Mouse (Mus musculus) MEL (cell line): Measurements from ENCODE around the gene 4921517D22Rik. TPM values are rescaled to one million over a fixed set of nuclear protein-coding genes. Genes with fewer than 3 reads are reported as not detected.
A peak's percentile ranks its signal among the peaks of the same experiment; 100 is the strongest.

Experiments
- DNase-seq: peaks from one replicate; pipeline ENCODE4 v3.0.0; 2011; ENCODE audit warnings: low read depth, low spot score
- H3K27ac ChIP-seq: 2 replicates; pipeline ENCODE4 v1.5.1; 2012; ENCODE audit warnings: low read depth, mild to moderate bottlenecking, control low read depth, low read length, moderate library complexity; ENCODE audit not compliant: control insufficient read depth
- H3K27me3 ChIP-seq, 2 experiments: fragments of 150-350 bp in 1 of 2; sonication (generic) in 1 of 2; 2 replicates each; pipeline ENCODE4 v1.6.1; 2012; ENCODE audit warnings: low read length in 2 of 2, mild to moderate bottlenecking in 2 of 2, improper control_type of control experiment in 1 of 2, moderate library complexity in 1 of 2; ENCODE audit not compliant: insufficient read depth in 2 of 2, control insufficient read depth in 1 of 2
- H3K36me3 ChIP-seq, 2 experiments: 2 replicates each; pipeline ENCODE4 v1.6.1; 2012 to 2014; ENCODE audit warnings: low read length in 2 of 2, improper control_type of control experiment in 1 of 2, inconsistent platforms in 1 of 2, mild to moderate bottlenecking in 1 of 2; ENCODE audit not compliant: insufficient read depth in 2 of 2, control insufficient read depth in 1 of 2
- H3K4me1 ChIP-seq, 2 experiments: fragments of 150-350 bp in 1 of 2; sonication (generic) in 1 of 2; 2 replicates each; pipeline ENCODE4 v1.6.1; 2012; ENCODE audit warnings: low read length in 2 of 2, improper control_type of control experiment in 1 of 2, mild to moderate bottlenecking in 1 of 2; ENCODE audit not compliant: insufficient read depth in 2 of 2, control insufficient read depth in 1 of 2
- H3K4me3 ChIP-seq, 2 experiments: fragments of 150-350 bp in 1 of 2; sonication (generic) in 1 of 2; 2 replicates each; pipeline ENCODE4 v1.5.1; 2012; ENCODE audit warnings: low read depth in 2 of 2, low read length in 2 of 2, mild to moderate bottlenecking in 2 of 2, moderate library complexity in 2 of 2, control low read depth in 1 of 2, improper control_type of control experiment in 1 of 2; ENCODE audit not compliant: control insufficient read depth in 1 of 2, insufficient read depth in 1 of 2
- H3K79me2 ChIP-seq: 2 replicates; pipeline ENCODE4 v1.6.1; 2012; ENCODE audit warnings: mild to moderate bottlenecking, low read length, moderate library complexity; ENCODE audit not compliant: control insufficient read depth, poor library complexity, insufficient read depth
- H3K9ac ChIP-seq: 2 replicates; pipeline ENCODE4 v1.6.1; 2012; ENCODE audit warnings: low read depth, mild to moderate bottlenecking, control low read depth, low read length, moderate library complexity; ENCODE audit not compliant: control insufficient read depth, poor library complexity, severe bottlenecking
- H3K9me3 ChIP-seq: fragments of 150-350 bp; sonication (generic); replicated peaks from 2 replicates; pipeline ENCODE4 v1.6.1; 2012; ENCODE audit warnings: mild to moderate bottlenecking, low read length, improper control_type of control experiment, moderate library complexity; ENCODE audit not compliant: insufficient read depth
- BHLHE40 ChIP-seq: IDR thresholded peaks from 2 replicates; pipeline ENCODE4 v1.6.1; 2012; ENCODE audit warnings: low read depth, mild to moderate bottlenecking, inconsistent platforms, low read length, improper control_type of control experiment, borderline replicate concordance
- CTCF ChIP-seq, 3 experiments: IDR thresholded peaks in 2 of 3; conservative IDR thresholded peaks in 1 of 3; 2 replicates each; pipeline ENCODE4 v1.5.1; 2011 to 2012; ENCODE audit warnings: low read length in 3 of 3, low read depth in 2 of 3, mild to moderate bottlenecking in 2 of 3, improper control_type of control experiment in 1 of 3, inconsistent platforms in 1 of 3, mixed read lengths in 1 of 3, moderate library complexity in 1 of 3; ENCODE audit not compliant: control insufficient read depth in 1 of 3, insufficient read depth in 1 of 3, poor library complexity in 1 of 3, severe bottlenecking in 1 of 3
- E2F4 ChIP-seq: IDR thresholded peaks from 2 replicates; pipeline ENCODE4 v1.6.1; 2011; ENCODE audit warnings: low read depth, low read length, improper control_type of control experiment, borderline replicate concordance
- EP300 ChIP-seq, 2 experiments: IDR thresholded peaks; 2 replicates each; pipeline ENCODE4 v1.6.1; 2011; ENCODE audit warnings: improper control_type of control experiment in 2 of 2, low read length in 2 of 2, low read depth in 1 of 2, mild to moderate bottlenecking in 1 of 2
- ETS1 ChIP-seq: IDR thresholded peaks from 2 replicates; pipeline ENCODE4 v1.6.1; 2012; ENCODE audit warnings: low read depth, mild to moderate bottlenecking, inconsistent platforms, low read length, improper control_type of control experiment, moderate library complexity
- GABPA ChIP-seq: IDR thresholded peaks from 2 replicates; pipeline ENCODE4 v1.6.1; 2012; ENCODE audit warnings: low read depth, mild to moderate bottlenecking, inconsistent platforms, low read length, improper control_type of control experiment, moderate library complexity
- GATA1 ChIP-seq: IDR thresholded peaks from 2 replicates; pipeline ENCODE4 v1.6.1; 2011; ENCODE audit warnings: low read depth, low read length, improper control_type of control experiment
- KAT2A ChIP-seq: conservative IDR thresholded peaks from 2 replicates; pipeline ENCODE4 v1.6.1; 2012; ENCODE audit warnings: low read depth, low read length, improper control_type of control experiment, inconsistent platforms
- MAFK ChIP-seq: IDR thresholded peaks from 2 replicates; pipeline ENCODE4 v1.6.1; 2011; ENCODE audit warnings: low read depth, mild to moderate bottlenecking, low read length, improper control_type of control experiment, borderline replicate concordance
- MAX ChIP-seq: IDR thresholded peaks from 2 replicates; pipeline ENCODE4 v1.6.1; 2011; ENCODE audit warnings: low read length, improper control_type of control experiment
- MAZ ChIP-seq: IDR thresholded peaks from 2 replicates; pipeline ENCODE4 v1.6.1; 2012; ENCODE audit warnings: low read depth, mild to moderate bottlenecking, inconsistent platforms, low read length, improper control_type of control experiment
- MEF2A ChIP-seq: IDR thresholded peaks from 2 replicates; pipeline ENCODE4 v1.6.1; 2014; ENCODE audit warnings: low read depth, mild to moderate bottlenecking, inconsistent platforms, low read length, improper control_type of control experiment; ENCODE audit not compliant: poor library complexity, insufficient replicate concordance, severe bottlenecking; ENCODE audit errors: extremely low read depth
- MXI1 ChIP-seq: IDR thresholded peaks from 2 replicates; pipeline ENCODE4 v1.6.1; 2011; ENCODE audit warnings: mild to moderate bottlenecking, low read depth, low read length, improper control_type of control experiment
- MYB ChIP-seq: IDR thresholded peaks from 2 replicates; pipeline ENCODE4 v1.6.1; 2011; ENCODE audit warnings: mild to moderate bottlenecking, low read depth, low read length, improper control_type of control experiment
- MYC ChIP-seq: IDR thresholded peaks from 2 replicates; pipeline ENCODE4 v1.6.1; 2011; ENCODE audit warnings: low read depth, mild to moderate bottlenecking, low read length, improper control_type of control experiment, moderate library complexity
- NELFE ChIP-seq: IDR thresholded peaks from 2 replicates; pipeline ENCODE4 v1.6.1; 2011; ENCODE audit warnings: low read depth, low read length, improper control_type of control experiment
- NRF1 ChIP-seq: IDR thresholded peaks from 2 replicates; pipeline ENCODE4 v1.6.1; 2014; ENCODE audit warnings: low read depth, mild to moderate bottlenecking, inconsistent platforms, low read length, improper control_type of control experiment, moderate library complexity; ENCODE audit not compliant: poor library complexity, insufficient read depth, severe bottlenecking
- POLR2AphosphoS2 ChIP-seq: IDR thresholded peaks from 2 replicates; pipeline ENCODE4 v1.6.1; 2011; ENCODE audit warnings: low read length, improper control_type of control experiment
- POLR2AphosphoS5 ChIP-seq: IDR thresholded peaks from 2 replicates; pipeline ENCODE4 v1.6.1; 2012; ENCODE audit warnings: low read depth, borderline replicate concordance, mild to moderate bottlenecking, inconsistent platforms, low read length, moderate library complexity, mixed read lengths
- RAD21 ChIP-seq: IDR thresholded peaks from 2 replicates; pipeline ENCODE4 v1.6.1; 2011; ENCODE audit warnings: mild to moderate bottlenecking, low read depth, low read length, improper control_type of control experiment
- RCOR1 ChIP-seq: IDR thresholded peaks from 2 replicates; pipeline ENCODE4 v1.6.1; 2012; ENCODE audit warnings: low read depth, mild to moderate bottlenecking, inconsistent platforms, low read length, improper control_type of control experiment
- SIN3A ChIP-seq: IDR thresholded peaks from 2 replicates; pipeline ENCODE4 v1.6.1; 2012; ENCODE audit warnings: low read length, improper control_type of control experiment, inconsistent platforms
- TAL1 ChIP-seq: IDR thresholded peaks from 2 replicates; pipeline ENCODE4 v1.6.1; 2012; ENCODE audit warnings: mild to moderate bottlenecking, inconsistent platforms, low read length, moderate library complexity, mixed read lengths
- TCF12 ChIP-seq: IDR thresholded peaks from 2 replicates; pipeline ENCODE4 v1.6.1; 2014; ENCODE audit warnings: low read depth, mild to moderate bottlenecking, inconsistent platforms, low read length, improper control_type of control experiment, moderate library complexity
- UBTF ChIP-seq: IDR thresholded peaks from 2 replicates; pipeline ENCODE4 v1.6.1; 2012; ENCODE audit warnings: low read depth, mild to moderate bottlenecking, inconsistent platforms, low read length, improper control_type of control experiment, moderate library complexity, borderline replicate concordance; ENCODE audit not compliant: insufficient read depth
- USF1 ChIP-seq: IDR thresholded peaks from 2 replicates; pipeline ENCODE4 v1.6.1; 2014; ENCODE audit warnings: low read depth, mild to moderate bottlenecking, inconsistent platforms, low read length, improper control_type of control experiment, moderate library complexity
- USF2 ChIP-seq, 2 experiments: IDR thresholded peaks; 2 replicates each; pipeline ENCODE4 v1.6.1; 2011 to 2012; ENCODE audit warnings: improper control_type of control experiment in 2 of 2, low read length in 2 of 2, borderline replicate concordance in 1 of 2, inconsistent platforms in 1 of 2, low read depth in 1 of 2, mild to moderate bottlenecking in 1 of 2; ENCODE audit not compliant: insufficient read depth in 1 of 2
- ZC3H11A ChIP-seq: IDR thresholded peaks from 2 replicates; pipeline ENCODE4 v1.6.1; 2012; ENCODE audit warnings: low read depth, mild to moderate bottlenecking, inconsistent platforms, low read length, improper control_type of control experiment
- ZKSCAN1 ChIP-seq: IDR thresholded peaks from 2 replicates; pipeline ENCODE4 v1.6.1; 2012; ENCODE audit warnings: low read depth, mild to moderate bottlenecking, inconsistent platforms, low read length, improper control_type of control experiment, moderate library complexity
- ZMIZ1 ChIP-seq: IDR thresholded peaks from 2 replicates; pipeline ENCODE4 v1.6.1; 2012; ENCODE audit warnings: low read depth, mild to moderate bottlenecking, inconsistent platforms, low read length, improper control_type of control experiment, moderate library complexity
- polyA plus RNA-seq, 2 experiments: library from polyadenylated mRNA; stranded (reverse) in 1 of 2; unstranded in 1 of 2; fragments of >175 nt in 1 of 2; fragments of >200 nt in 1 of 2; gene quantifications; 2 replicates each; pipeline versions ENCODE4 v1.2.1 to v1.2.4; 2012; ENCODE audit warnings: low replicate concordance in 2 of 2, low read depth in 1 of 2; ENCODE audit not compliant: insufficient read length in 2 of 2, insufficient read depth in 1 of 2, missing spikeins in 1 of 2
- total RNA-seq: library from RNA; depleted of rRNA; stranded (reverse); fragments of 300-350 nt; gene quantifications from 2 replicates; pipeline ENCODE4 v1.2.3, GENCODE M21; 2012

The 4921517D22Rik gene
- total and polyA plus RNA-seq, 3 experiments, result not detected

DNA sequence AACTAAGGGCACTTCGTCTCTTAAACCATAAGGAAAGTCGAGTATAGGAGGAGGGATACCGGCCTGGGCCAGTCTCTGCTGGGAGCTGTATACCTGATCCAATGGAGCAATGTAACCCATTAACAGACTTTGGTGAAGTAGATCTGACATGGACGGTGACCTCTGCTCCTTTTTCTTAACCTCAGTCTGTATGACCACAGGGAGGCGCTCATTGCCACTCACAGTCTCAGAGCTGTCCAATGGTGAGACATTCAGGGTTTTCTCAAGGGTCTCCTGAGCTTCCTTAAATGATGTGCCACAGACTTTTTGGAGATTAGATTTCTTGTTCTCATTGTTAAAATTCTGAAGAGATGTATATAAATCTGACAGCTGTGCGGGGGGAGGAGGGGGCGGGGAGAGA lies 3.3 kb downstream of the 4921517D22Rik start:
- no peak overlapping the region for H3K9ac ChIP-seq
- no peak for DNase-seq
- H3K9me3 ChIP-seq, result no peaks in the 10 kb centered on the region
- no peaks in the 10 kb centered on the region for H3K79me2 ChIP-seq
- H3K4me3 ChIP-seq, result no peak overlapping the region
- peaks cover 0 to 13% of the 10 kb centered on the region in 2 experiments; a peak in 3 of 4 replicates for H3K4me1 ChIP-seq
- no peak overlapping the region for H3K27ac ChIP-seq
- peaks cover 0 to 11% of the 10 kb centered on the region in 2 experiments; a peak in 2 of 4 replicates for H3K36me3 ChIP-seq
- TF ChIP-seq CTCF (IDR thresholded peaks at IDR 0.05 in 2 of 3, conservative IDR thresholded peaks at IDR 0.05 in 1 of 3; ENCODE audit: control insufficient read depth in 1 of 3, insufficient read depth in 1 of 3, low read depth in 2 of 3, low read length in 3 of 3, poor library complexity in 1 of 3, severe bottlenecking in 1 of 3), result 0 out of 6 replicates have a peak, but pooled peaks of 1 of the 3 experiments have one; percentile 4
- no peak for TF ChIP-seq TCF12
- H3K27me3 ChIP-seq, result no peaks in the 10 kb centered on the region

DNA sequence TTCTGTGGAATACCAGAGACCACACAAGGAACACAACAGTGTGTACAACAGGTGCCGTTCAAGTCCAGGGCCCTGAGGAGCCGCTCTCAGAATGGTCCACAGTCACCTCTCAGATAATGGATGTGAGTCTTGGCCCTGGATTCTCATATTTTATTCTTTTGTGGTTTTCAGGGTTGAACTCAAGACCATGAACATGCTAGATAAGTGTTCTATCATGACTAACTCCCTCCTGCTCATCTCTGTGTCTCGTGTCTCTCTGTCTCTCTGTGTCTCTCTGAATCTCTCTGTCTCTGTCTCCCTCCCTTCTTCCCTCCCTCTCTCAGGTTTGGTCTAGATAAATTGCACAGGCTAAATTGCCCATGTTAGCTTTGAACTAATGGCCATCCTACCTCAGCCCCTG lies 4.1 kb downstream of the 4921517D22Rik start:
- DNase-seq, result peak; percentile 37
- H3K79me2 ChIP-seq, result no peaks in the 10 kb centered on the region
- H3K4me1 ChIP-seq, result peaks cover 0 to 13% of the 10 kb centered on the region in 2 experiments; a peak in 3 of 4 replicates
- peaks cover 0 to 11% of the 10 kb centered on the region in 2 experiments; a peak in 2 of 4 replicates for H3K36me3 ChIP-seq
- H3K27me3 ChIP-seq, result no peaks in the 10 kb centered on the region
- H3K27ac ChIP-seq, result no peak overlapping the region
- no peaks in the 10 kb centered on the region for H3K9me3 ChIP-seq
- H3K9ac ChIP-seq, result no peak overlapping the region
- H3K4me3 ChIP-seq, result no peak overlapping the region
- TF ChIP-seq USF2 (IDR thresholded peaks at IDR 0.05; ENCODE audit: borderline replicate concordance in 1 of 2, insufficient read depth in 1 of 2, low read depth in 1 of 2, low read length in 2 of 2) (no peak), GATA1 (peak; percentile 49; the same call in 1 of the 2 replicates), TAL1 (no peak), USF1 (no peak), UBTF (no peak), MYC (0 out of 2 replicates have a peak, but pooled peaks have one; percentile 17), NELFE (no peak), RAD21 (no peak), POLR2AphosphoS2 (no peak), GABPA (no peak), E2F4 (no peak), POLR2AphosphoS5 (no peak), CTCF (IDR thresholded peaks at IDR 0.05 in 2 of 3, conservative IDR thresholded peaks at IDR 0.05 in 1 of 3; ENCODE audit: control insufficient read depth in 1 of 3, insufficient read depth in 1 of 3, low read depth in 2 of 3, low read length in 3 of 3, poor library complexity in 1 of 3, severe bottlenecking in 1 of 3) (no peak), NRF1 (no peak), MYB (no peak), MXI1 (no peak), MEF2A (no peak), MAZ (no peak), RCOR1 (no peak), ZMIZ1 (no peak), EP300 (IDR thresholded peaks at IDR 0.05; ENCODE audit: low read depth in 1 of 2, low read length in 2 of 2) (peak; percentile 58 to 71), SIN3A (no peak), ZC3H11A (no peak), MAFK (no peak), MAX (no peak), KAT2A (no peak), BHLHE40 (peak; percentile 28; the same call in 1 of the 2 replicates), ZKSCAN1 (no peak), ETS1 (no peak)
